Mouse (Mus musculus): ENCODE measurements around the gene Msmo1.

DNA sequence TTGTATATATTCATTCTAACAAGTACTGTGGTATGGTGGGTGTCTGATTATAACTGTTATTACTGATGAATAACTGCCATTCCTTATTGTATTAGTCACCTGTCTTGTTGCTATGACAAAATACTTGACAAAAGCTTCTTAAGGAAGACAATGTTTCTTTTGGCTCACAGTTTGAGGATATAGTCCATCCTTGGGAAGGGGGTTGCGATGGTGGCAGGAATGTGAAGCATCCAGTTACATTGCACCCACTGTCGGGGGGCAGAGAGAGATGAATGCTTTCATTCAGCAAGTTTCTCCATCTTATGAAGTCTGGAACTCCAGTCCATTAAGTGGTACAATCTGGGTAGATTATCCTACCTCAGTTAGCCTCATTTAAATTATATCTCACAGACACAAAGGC, 60.7 kb downstream of the Msmo1 start:
- TF ChIP-seq CTCF (IDR thresholded peaks at IDR 0.05; ENCODE audit: low read depth) (no peak), EP300 (optimal IDR thresholded peaks at IDR 0.05) (no peak)

Data from stomach, postnatal 0 days (tissue).